Mouse (Mus musculus): ENCODE measurements at regions not wholly inside any gene's neighbourhood (a gene's known extent, or its start where the extent isn't known, plus 50 kb on each side); places are given as distances from the start of the nearest gene placed in this dataset.

- TF ChIP-seq ZNF384 (IDR thresholded peaks at IDR 0.05; ENCODE audit: low read depth, low read length) (no peak), MAFK (IDR thresholded peaks at IDR 0.05; ENCODE audit: insufficient read depth, low read depth, low read length) (no peak)
These were observed 96.6 kb upstream of the Sulf2 start for GRCm38 (mm10) chr2:166252107-166252506.
